Mouse (Mus musculus): Measurements from ENCODE around the gene Entpd3. TPM values are rescaled to one million over a fixed set of nuclear protein-coding genes. Genes with fewer than 3 reads are reported as not detected.

Gene Entpd3
- 4.4 and 5.2 TPM in 2 replicates for polyA plus RNA-seq (2012; rRNA removed; ENCODE audit: low replicate concordance)

GRCm38 (mm10) chr9:120539662-120540251 lies at the start of gene Entpd3:
Entpd3 (plus strand) TSS chr9:120539818.

DNA sequence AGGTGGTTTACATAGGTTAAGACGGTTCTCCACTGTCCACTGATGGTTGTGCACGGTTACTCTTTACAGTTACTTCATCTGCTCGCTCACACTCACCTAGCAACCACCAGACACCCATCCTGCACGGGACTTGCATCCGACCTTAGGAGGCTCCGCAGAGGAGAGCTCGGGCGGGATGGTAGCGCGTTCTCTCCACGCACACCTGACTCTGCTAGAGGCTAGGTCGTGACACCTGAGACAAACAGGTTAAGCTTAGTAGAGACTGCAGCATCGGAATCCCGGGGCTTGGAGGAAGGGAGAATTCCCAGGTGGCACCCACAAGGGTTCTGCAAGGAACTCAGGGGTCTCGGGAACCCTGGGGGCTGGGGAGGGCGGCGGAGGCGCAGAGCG lies 47.6 kb upstream of the Entpd3 start, which contains the start of gene Eif1b:
TSS of gene Eif1b (plus strand) at position 223 of the 390 bp plus-strand sequence.

DNA sequence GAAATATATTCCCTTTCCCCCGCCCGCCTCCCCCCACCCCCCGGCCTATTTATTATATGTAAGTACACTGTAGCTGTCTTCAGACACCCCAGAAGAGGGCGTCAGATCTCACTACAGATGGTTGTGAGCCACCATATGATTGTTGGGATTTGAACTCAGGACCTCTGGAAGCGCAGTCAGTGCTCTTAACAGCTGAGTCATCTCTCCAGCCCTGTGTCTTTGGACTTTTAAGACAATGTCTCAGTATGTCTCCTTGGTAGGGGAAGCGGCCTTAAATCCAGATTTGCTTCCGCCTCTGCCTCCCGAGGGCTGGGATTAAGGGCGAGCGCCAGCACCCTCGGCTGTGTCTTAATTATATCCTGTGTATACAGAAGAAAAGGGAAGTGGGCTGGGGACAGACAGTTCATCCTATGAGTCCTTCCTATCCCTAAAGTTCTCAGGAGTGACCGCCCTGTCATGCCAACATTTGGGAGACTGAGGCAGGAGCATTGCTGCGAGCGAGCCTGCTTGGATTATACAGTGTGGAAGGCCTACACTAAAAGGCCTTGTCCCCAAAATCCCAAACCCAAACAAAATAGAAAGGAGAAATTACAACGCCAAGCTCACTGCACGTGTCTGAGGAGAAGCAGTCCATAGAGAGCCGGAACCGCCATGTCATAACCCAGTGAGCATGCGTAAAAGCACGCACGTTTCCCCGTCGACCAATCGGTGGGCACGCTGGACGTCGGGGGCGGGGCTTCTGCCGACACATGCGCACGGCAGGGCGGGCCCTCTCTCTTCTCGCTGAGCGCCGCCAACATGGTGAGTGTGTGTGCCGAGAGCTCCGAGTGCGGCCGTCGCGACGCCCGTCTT lies 31.3 kb downstream of the Entpd3 start, which contains the start of gene Rpl14:
TSS of gene Rpl14 (plus strand) at position 704 of the 852 bp plus-strand sequence.

Other genes starting within 250 kb of the Entpd3 start
- gene Myrip, start 238.3 kb upstream of the Entpd3 start, polyA plus RNA-seq (2012; rRNA removed; ENCODE audit: low replicate concordance): 1.4 and 1.8 TPM in 2 replicates
- 32.2 and 59.6 TPM in 2 replicates for gene Eif1b, start 47.6 kb upstream of the Entpd3 start, polyA plus RNA-seq (2012; rRNA removed; ENCODE audit: low replicate concordance)
- 363 and 397 TPM in 2 replicates for gene Rpl14, start 31.6 kb downstream of the Entpd3 start, polyA plus RNA-seq (2012; rRNA removed; ENCODE audit: low replicate concordance)

All from mammary gland, adult 2 months (tissue).